Mouse (Mus musculus) stomach, embryonic 16.5 days (tissue): ENCODE results near the gene Pth. TPM values are rescaled to one million over a fixed set of nuclear protein-coding genes. Genes with fewer than 3 reads are reported as not detected.

Source experiments
- ATAC-seq: fragments of 200-750 bp; cut with Nextera tagmentation; 2 replicates; pipeline ENCODE4 v1.8.0; 2017; ENCODE audit warnings: moderate number of reproducible peaks, moderate TSS enrichment; ENCODE audit not compliant: insufficient read depth, low FRiP score
- H3K27ac ChIP-seq: fragments of 300-500 bp; sonication (generic); 2 replicates; pipeline ENCODE4 v1.5.1; 2014; ENCODE audit warnings: low read length
- H3K27me3 ChIP-seq: fragments of 300-500 bp; sonication (generic); 2 replicates; pipeline ENCODE4 v1.6.1; 2014; ENCODE audit warnings: low read length, control low read depth, mixed read lengths; ENCODE audit not compliant: control insufficient read depth, insufficient read depth
- H3K36me3 ChIP-seq: fragments of 300-500 bp; sonication (generic); 2 replicates; pipeline ENCODE4 v1.6.1; 2014; ENCODE audit warnings: low read length; ENCODE audit not compliant: control insufficient read depth, insufficient read depth
- H3K4me1 ChIP-seq: fragments of 300-500 bp; sonication (generic); 2 replicates; pipeline ENCODE4 v1.6.1; 2014; ENCODE audit warnings: low read length, control low read depth, mixed read lengths; ENCODE audit not compliant: control insufficient read depth, insufficient read depth
- H3K4me2 ChIP-seq: fragments of 300-500 bp; sonication (generic); 2 replicates; pipeline ENCODE4 v1.6.1; 2014; ENCODE audit warnings: low read depth, low read length, mixed read lengths
- H3K4me3 ChIP-seq: fragments of 300-500 bp; sonication (generic); replicated peaks from 2 replicates; pipeline ENCODE4 v1.5.1; 2014; ENCODE audit warnings: mild to moderate bottlenecking, low read length
- H3K9ac ChIP-seq: fragments of 300-500 bp; sonication (generic); 2 replicates; pipeline ENCODE4 v1.6.1; 2014; ENCODE audit warnings: low read length
- H3K9me3 ChIP-seq: fragments of 300-500 bp; sonication (generic); replicated peaks from 2 replicates; pipeline ENCODE4 v1.6.1; 2016; ENCODE audit warnings: low read length, control low read depth; ENCODE audit not compliant: control insufficient read depth
- WGBS: fragments of 180-500 bp; shearing (Covaris S2); extraction: QIAGEN DNeasy Blood & Tissue Kit; methylation state at CpG from one replicate; pipeline ENCODE4 v1.1.7; 2014; 5-methylcytosine and 5-hydroxymethylcytosine counted together
- polyA plus RNA-seq: library from polyadenylated mRNA; unstranded; fragments of >200 nt; fragmentation: Nextera tagmentation; extraction: Ambion mirVana; gene quantifications from 2 replicates; pipeline ENCODE4 v1.2.1, GENCODE M21; 2015

Pth gene
- polyA plus RNA-seq, 1 experiment from 2014 or later, result not detected

DNA sequence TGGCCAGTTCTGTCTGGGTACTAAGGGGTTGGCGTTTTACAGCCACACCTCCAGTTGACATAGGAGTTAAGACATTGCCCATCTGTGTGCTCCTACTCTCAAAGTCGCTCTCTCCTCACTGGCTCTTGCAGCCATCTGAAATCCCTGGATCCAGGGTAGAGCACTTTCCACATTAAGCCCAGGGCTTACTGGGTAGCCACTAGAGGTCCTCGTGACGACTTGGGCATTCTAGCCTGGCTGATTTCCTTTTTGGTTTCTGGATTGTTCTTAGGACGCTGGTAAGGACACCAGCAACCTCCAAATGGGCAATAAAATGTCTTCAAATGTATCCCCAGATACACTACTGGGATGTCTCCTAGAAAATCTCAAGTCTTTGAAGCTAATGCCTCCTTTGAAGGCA, 20.3 kb upstream of the Pth start:
- H3K4me2 ChIP-seq, result no peak overlapping the region
- H3K4me1 ChIP-seq, result no peaks in the 10 kb centered on the region
- 58% methylated on average over 5 of the region's 5 CpGs for WGBS
- H3K9ac ChIP-seq, result no peak overlapping the region
- ATAC-seq, result no peak
- H3K9me3 ChIP-seq, result no peaks in the 10 kb centered on the region
- H3K36me3 ChIP-seq, result no peaks in the 10 kb centered on the region
- H3K4me3 ChIP-seq, result no peak overlapping the region
- no peaks in the 10 kb centered on the region for H3K27me3 ChIP-seq
- H3K27ac ChIP-seq, result no peak overlapping the region

DNA sequence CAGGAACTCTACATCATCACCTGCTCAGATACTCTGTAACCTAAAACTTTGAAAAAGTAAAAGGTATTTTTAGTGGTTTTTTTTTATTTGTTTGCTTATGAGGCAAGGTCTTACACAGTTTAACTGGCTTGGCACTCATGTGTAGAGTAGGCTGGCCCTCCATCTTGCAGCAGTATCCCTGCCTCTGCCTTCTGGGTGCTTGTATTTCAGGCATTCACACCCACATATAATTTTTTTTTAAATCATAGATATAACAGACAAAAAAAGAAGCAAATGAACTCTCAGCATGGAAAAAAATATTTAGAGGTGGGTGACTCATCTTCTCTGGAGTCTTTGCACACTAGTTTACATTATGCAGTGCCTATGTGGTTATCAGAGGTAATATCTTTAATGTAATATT, 9.7 kb upstream of the Pth start:
- H3K4me3 ChIP-seq, result no peak overlapping the region
- no peaks in the 10 kb centered on the region for H3K9me3 ChIP-seq
- H3K4me1 ChIP-seq, result no peaks in the 10 kb centered on the region
- H3K4me2 ChIP-seq, result no peak overlapping the region
- no peak overlapping the region for H3K27ac ChIP-seq
- ATAC-seq, result no peak
- no peaks in the 10 kb centered on the region for H3K27me3 ChIP-seq
- H3K36me3 ChIP-seq, result no peaks in the 10 kb centered on the region
- H3K9ac ChIP-seq, result no peak overlapping the region

DNA sequence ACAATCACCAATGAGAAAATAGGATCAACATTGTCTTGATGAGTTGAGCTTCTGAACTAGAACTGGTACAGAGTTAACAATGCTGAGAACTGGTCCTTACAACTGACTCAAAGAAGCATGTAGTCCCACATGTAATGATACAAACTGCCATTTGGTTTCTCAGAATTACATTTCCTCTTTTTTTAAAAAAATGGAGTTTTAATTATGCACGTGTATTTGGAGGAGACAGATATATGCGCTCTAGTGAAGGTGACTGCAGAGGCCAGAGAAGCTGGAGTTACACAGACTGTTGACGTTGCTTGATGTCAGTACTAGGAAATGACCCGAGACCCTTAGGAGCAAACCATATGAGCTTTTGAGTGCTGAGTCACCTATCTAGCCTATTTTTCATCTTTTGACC, 8.3 kb upstream of the Pth start:
- Histone ChIP-seq H3K4me1 (no peaks in the 10 kb centered on the region), H3K36me3 (no peaks in the 10 kb centered on the region), H3K27me3 (no peaks in the 10 kb centered on the region), H3K4me2 (no peak overlapping the region), H3K27ac (no peak overlapping the region), H3K9ac (no peak overlapping the region), H3K9me3 (no peaks in the 10 kb centered on the region), H3K4me3 (no peak overlapping the region)
- ATAC-seq, result no peak
- 79% methylated on average over 4 of the region's 4 CpGs for WGBS

DNA sequence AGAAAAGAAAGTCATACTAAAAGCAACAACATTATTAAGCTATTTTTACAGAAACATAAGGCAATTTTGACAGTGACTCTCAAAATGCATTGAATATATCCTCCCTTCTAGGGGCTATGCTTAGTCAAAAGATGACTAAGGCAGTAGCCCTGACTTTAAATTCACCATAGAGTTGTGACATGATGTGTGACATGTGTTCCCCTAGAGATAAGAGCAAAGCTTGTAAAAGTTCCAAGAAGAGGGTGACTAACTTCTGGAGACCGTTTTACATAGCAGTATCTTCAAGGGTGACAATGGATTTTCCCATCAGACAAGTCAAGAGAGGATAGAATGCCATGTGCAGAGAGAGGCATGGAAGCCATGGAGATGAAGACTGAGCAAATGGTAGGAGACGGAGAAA, 3.2 kb upstream of the Pth start:
- H3K9me3 ChIP-seq, result no peaks in the 10 kb centered on the region
- ATAC-seq, result no peak
- no peak overlapping the region for H3K4me3 ChIP-seq
- H3K4me2 ChIP-seq, result no peak overlapping the region
- H3K36me3 ChIP-seq, result no peaks in the 10 kb centered on the region
- H3K9ac ChIP-seq, result no peak overlapping the region
- 76% methylated on average over 2 of the region's 2 CpGs for WGBS
- no peaks in the 10 kb centered on the region for H3K4me1 ChIP-seq
- H3K27me3 ChIP-seq, result no peaks in the 10 kb centered on the region
- no peak overlapping the region for H3K27ac ChIP-seq

DNA sequence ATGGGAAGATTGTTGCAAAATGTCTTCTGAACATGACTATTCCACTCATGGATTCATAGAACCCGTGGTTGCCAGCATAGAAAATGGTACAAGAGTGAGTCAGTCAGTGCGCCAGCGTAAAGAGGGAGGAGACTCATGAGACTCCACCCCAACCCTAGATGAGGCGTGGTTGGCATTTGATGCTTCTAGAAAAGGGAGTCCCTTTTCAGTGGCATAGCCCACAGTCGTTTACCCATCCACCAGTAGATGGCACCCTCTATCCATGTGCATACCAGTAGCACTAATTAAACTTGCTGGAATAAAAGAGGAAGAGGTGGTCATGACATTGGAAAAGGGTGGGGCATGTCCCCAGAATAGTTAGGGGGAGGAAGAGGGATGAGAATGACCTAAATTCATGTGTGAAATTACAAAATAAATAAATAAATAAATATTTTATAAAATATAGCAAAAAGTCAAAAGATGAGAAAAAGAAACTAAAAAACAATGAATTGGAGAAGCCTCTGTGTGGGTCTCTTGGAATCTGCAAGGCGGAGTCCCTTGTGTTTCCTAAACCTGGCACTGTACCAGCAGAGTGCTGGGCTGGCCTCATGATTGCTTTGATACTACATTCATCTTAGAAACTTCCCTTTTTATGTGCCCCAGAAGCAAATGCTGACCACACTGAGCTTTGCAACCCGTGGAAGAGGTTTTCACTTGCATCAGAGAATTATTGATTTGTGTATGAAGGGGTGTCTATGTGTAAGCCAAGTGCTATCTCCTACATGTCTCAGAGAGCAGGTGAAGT, 10.3 kb downstream of the Pth start:
- WGBS, result 23% methylated on average over 7 of the region's 7 CpGs
- peaks cover 4% of the 10 kb centered on the region; the same call in 1 of the 2 replicates for H3K4me1 ChIP-seq
- ATAC-seq, result peak; percentile 91; the same call in 1 of the 2 replicates
- no peak overlapping the region for H3K4me2 ChIP-seq
- H3K4me3 ChIP-seq, result no peak overlapping the region
- H3K9me3 ChIP-seq, result no peaks in the 10 kb centered on the region
- H3K9ac ChIP-seq, result no peak overlapping the region
- H3K27ac ChIP-seq, result no peak overlapping the region
- H3K27me3 ChIP-seq, result no peaks in the 10 kb centered on the region
- H3K36me3 ChIP-seq, result no peaks in the 10 kb centered on the region

DNA sequence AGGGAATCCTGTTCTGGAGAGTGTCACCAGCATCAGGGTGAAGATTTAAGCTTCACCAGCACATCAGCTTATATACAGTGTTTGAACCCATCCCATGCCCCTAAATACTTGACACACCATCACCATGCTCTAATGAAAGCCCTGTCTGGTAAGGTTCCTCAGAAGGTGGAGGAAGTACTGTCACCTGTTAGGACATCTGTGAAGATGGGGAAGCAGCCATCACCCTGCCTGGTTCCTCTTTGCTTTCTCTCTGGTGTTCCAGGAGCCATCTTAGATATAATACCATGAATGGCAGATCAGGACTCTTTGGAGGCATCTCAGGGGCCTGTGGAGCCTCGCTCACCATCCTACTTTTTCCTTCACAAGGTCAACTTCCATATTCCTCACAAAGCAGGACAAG, 15.7 kb downstream of the Pth start:
- Histone ChIP-seq H3K9ac (no peak overlapping the region), H3K36me3 (no peaks in the 10 kb centered on the region), H3K27me3 (no peaks in the 10 kb centered on the region), H3K9me3 (no peaks in the 10 kb centered on the region), H3K4me1 (peaks cover 6% of the 10 kb centered on the region; the same call in 1 of the 2 replicates), H3K27ac (no peak overlapping the region), H3K4me3 (no peak overlapping the region), H3K4me2 (no peak overlapping the region)
- WGBS, result 87% methylated on average over 1 of the region's 1 CpGs
- ATAC-seq, result no peak

DNA sequence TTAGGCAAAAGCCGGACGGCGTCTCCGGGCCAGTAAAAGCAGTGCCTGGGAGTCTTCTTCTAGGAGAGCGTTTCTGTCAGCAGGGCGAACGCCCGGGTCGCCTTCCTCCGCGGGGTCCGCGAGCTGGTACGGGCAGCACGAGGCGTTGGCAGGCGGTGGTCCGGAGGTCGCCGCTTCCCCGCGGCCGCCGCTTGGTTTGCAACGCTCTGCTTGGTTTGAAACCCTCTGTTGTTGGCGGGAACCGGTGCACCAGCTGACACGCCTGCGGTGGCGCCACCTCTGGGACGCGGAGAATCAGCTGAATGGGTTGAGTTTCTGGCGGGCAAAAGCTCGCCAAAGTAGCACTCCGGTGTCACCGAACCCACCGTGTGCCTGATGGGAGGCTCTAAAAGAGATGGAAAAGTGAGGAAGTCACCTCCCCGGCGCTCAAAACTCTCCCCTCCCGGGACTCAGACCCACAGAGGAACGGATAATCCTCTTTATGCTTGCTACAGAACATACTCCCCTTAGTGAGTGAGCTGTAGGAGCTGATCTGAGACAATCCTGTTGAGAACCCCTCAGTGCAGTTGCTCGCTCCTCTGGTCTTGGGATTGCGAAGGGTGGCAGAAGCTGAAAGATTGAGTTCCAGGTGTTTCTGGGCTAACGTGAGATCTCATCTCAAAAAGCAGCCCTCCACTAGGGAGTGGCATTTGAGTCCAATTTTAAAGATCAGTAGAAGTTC, 18.6 kb downstream of the Pth start:
- Histone ChIP-seq H3K9ac (peak overlapping the region; percentile 86), H3K36me3 (no peaks in the 10 kb centered on the region), H3K27me3 (no peaks in the 10 kb centered on the region), H3K27ac (peak overlapping the region; percentile 83), H3K9me3 (no peaks in the 10 kb centered on the region), H3K4me2 (peak overlapping the region; percentile 77), H3K4me1 (peaks cover 6% of the 10 kb centered on the region; the same call in 1 of the 2 replicates), H3K4me3 (peak overlapping the region; percentile 77)
- peak; percentile 62 for ATAC-seq
- WGBS, result under 1% methylated on average over 44 of the region's 44 CpGs

DNA sequence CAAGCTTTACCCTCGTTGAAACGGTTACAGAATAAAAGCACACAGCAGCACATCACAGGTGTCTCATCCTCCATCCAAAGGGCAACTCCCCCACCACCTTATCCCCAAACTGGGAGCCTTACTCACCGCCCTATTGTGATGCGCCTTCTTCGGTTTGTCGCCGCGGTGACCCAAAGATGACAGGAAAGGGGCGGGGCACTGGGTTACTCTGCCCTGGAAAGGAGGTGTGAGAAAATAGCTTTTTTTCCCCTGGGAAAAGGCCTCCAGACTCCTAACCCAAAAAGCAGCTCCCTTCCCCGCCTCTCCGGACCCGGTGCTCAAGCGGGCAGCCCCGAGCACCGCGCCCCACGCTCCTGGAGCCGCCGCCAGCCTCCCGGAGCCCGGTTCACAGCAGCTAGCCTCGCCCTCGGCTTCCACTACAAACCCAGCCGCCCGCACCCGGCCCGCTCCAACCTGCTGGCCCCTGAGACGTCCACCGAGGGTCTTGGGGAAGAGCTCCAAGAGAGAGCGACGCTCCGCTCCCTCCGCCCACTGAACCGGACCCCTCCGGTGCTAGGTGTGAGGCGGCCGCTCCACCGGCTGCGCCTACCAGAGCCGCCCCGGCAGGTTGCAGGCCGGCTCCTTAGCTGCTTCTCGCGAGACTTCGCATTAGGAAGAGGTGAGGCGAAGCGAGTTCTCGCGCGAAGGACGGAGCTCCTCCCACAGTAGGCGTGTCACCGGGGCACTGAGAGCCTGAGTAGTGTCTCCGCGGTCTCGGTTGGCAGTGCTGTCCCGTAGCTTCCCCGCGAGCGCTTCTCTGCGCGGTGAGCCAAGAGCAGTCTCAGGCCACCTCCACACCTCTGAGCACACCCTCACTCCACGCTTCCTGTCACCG, 19.4 kb downstream of the Pth start, which contains the start of gene Btbd10:
TSS of gene Btbd10 (minus strand) at position 647 of the 874 bp plus-strand sequence.
- Histone ChIP-seq H3K9me3 (no peaks in the 10 kb centered on the region), H3K36me3 (no peaks in the 10 kb centered on the region), H3K4me1 (peaks cover 6% of the 10 kb centered on the region; the same call in 1 of the 2 replicates), H3K27me3 (no peaks in the 10 kb centered on the region), H3K9ac (peak within 1 kb of the TSS; percentile 86), H3K4me3 (peak within 1 kb of the TSS; percentile 77), H3K27ac (peak within 1 kb of the TSS; percentile 83), H3K4me2 (peak within 1 kb of the TSS; percentile 77)
- ATAC-seq, result peak; percentile 99
- WGBS, result under 1% methylated on average over 64 of the region's 64 CpGs
